Mouse (Mus musculus): ENCODE data around the gene Mycbp. TPM values are rescaled to one million over a fixed set of nuclear protein-coding genes. Genes with fewer than 3 reads are reported as not detected.

Mycbp gene
- total RNA-seq (2014; rRNA removed) (17.8 and 18.5 TPM in 2 replicates), polyA plus RNA-seq (2012; rRNA removed) (10.3 and 15.8 TPM in 2 replicates)

DNA sequence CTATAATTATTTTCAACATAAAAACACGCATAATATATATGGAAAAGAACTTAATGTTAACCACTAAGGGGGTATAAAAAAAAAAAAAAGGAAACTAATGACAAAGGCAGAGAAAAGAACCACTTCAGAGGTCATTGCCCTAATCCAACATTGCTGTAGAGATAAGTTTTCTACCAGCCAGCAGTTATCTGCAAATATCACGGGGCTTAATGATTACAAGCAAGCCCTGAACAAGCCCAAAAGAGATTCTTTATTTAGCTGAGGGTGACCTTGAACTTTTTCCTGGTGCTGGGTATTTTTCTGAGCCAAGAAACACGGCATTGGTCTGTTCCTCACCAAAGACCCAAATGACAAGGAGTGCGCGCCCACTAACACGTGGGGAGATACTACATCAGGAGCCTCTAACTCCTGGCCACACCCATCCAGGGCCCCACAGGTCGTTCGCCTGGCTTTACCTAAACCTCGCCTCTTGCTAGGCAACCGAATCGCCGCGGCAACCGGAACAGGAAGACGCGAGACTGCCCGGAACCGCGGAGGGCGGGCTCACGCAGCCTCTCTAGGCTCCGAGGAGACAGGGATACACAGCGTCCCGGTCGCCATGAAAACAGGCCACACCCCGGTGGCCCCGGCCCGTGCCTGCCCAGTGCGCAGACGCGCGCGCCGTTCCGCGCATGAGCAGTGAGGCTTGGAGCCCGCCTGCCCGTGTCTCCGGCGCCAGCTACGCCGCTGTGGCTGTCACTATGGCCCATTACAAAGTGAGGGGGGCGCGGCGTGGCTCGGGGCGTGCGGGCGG, at the start of gene Mycbp:
Mycbp (plus strand) TSS at position 500 of the 793 bp plus-strand sequence.
- Histone ChIP-seq H3K9ac (ENCODE audit: low read depth, low read length) (peak within 1 kb of the TSS; percentile 79), H3K36me3 (ENCODE audit: control insufficient read depth, insufficient read depth, low read length) (peaks cover 1% of the 10 kb centered on the region; the same call in 1 of the 2 replicates), H3K27me3 (ENCODE audit: control insufficient read depth, insufficient read depth, low read length) (no peaks in the 10 kb centered on the region), H3K27ac (replicated peaks; ENCODE audit: insufficient read depth, low read depth, low read length) (peak within 1 kb of the TSS; percentile 74), H3K79me2 (ENCODE audit: control insufficient read depth, insufficient read depth, low read length) (peaks cover 8% of the 10 kb centered on the region; the same call in 1 of the 2 replicates), H3K4me1 (ENCODE audit: control insufficient read depth, insufficient read depth, low read length) (0 out of 2 replicates have a peak, but pooled peaks cover 2% of the 10 kb centered on the region), H3K4me3 (ENCODE audit: insufficient read depth, low read depth, low read length) (peak within 1 kb of the TSS; percentile 73)
- WGBS: under 1% methylated on average over 46 of the region's 49 CpGs
- TF ChIP-seq CTCF (IDR thresholded peaks at IDR 0.05; ENCODE audit: low read depth, low read length): no peak
- TF ChIP-seq POLR2A (IDR thresholded peaks at IDR 0.05; ENCODE audit: extremely low read depth, insufficient read depth, low read length): peak; percentile 36; the same call in 1 of the 2 replicates
- DNase-seq (ENCODE audit: extremely low read depth, low read depth, low spot score): peak; percentile 96

DNA sequence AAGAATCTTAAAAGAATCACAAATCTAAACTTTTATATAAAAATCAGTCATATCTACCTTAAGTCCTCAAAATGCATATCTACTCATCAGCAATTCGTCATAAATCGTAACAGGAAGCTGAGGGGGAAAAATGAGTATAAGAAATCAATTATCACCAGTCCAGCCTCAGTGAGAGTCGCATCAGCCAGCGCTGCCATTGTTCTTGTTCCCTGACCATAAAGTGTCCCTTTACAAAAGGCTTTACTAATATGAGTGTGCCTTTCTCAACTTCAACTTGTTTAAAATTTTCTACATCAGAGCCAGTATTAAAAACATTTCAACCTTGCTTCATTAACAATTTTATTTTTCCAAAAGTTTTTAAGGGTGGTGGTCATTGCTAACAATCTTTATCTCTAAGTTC, 47.7 kb upstream of the Mycbp start:
- TF ChIP-seq CTCF (IDR thresholded peaks at IDR 0.05; ENCODE audit: low read depth, low read length) (no peak), POLR2A (IDR thresholded peaks at IDR 0.05; ENCODE audit: extremely low read depth, insufficient read depth, low read length) (no peak)
- H3K4me3 ChIP-seq (ENCODE audit: insufficient read depth, low read depth, low read length): no peak overlapping the region
- no peaks in the 10 kb centered on the region for H3K27me3 ChIP-seq (ENCODE audit: control insufficient read depth, insufficient read depth, low read length)
- H3K9ac ChIP-seq (ENCODE audit: low read depth, low read length): no peak overlapping the region
- no peaks in the 10 kb centered on the region for H3K36me3 ChIP-seq (ENCODE audit: control insufficient read depth, insufficient read depth, low read length)
- H3K27ac ChIP-seq (replicated peaks; ENCODE audit: insufficient read depth, low read depth, low read length): no peak overlapping the region
- no peaks in the 10 kb centered on the region for H3K79me2 ChIP-seq (ENCODE audit: control insufficient read depth, insufficient read depth, low read length)
- no peak for DNase-seq (ENCODE audit: extremely low read depth, low read depth, low spot score)
- no peaks in the 10 kb centered on the region for H3K4me1 ChIP-seq (ENCODE audit: control insufficient read depth, insufficient read depth, low read length)
- 76% methylated on average over 4 of the region's 4 CpGs for WGBS

DNA sequence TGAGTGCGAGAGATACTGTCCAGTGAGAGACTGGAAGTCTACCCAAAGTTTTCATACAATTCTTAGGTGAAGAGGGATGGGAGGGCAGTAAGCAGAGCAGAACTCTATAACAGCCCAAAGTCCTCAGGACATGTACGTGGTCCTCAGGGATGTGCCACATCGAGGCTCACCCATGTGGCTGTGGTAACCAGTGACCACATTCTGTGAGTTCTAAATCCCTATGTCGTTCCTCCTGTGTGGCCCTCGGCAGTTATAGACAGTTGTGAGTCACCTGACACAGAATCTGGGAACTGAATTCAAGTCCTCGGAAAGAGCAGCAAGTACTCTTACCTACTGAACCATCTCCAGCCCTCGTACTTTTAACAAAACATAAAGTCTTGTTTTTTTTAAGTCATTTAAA, 46.5 kb upstream of the Mycbp start:
- H3K36me3 ChIP-seq (ENCODE audit: control insufficient read depth, insufficient read depth, low read length): no peaks in the 10 kb centered on the region
- H3K4me3 ChIP-seq (ENCODE audit: insufficient read depth, low read depth, low read length): no peak overlapping the region
- no peak for DNase-seq (ENCODE audit: extremely low read depth, low read depth, low spot score)
- TF ChIP-seq CTCF (IDR thresholded peaks at IDR 0.05; ENCODE audit: low read depth, low read length) (no peak), POLR2A (IDR thresholded peaks at IDR 0.05; ENCODE audit: extremely low read depth, insufficient read depth, low read length) (no peak)
- H3K4me1 ChIP-seq (ENCODE audit: control insufficient read depth, insufficient read depth, low read length): no peaks in the 10 kb centered on the region
- no peak overlapping the region for H3K27ac ChIP-seq (replicated peaks; ENCODE audit: insufficient read depth, low read depth, low read length)
- 85% methylated on average over 7 of the region's 7 CpGs for WGBS
- no peaks in the 10 kb centered on the region for H3K27me3 ChIP-seq (ENCODE audit: control insufficient read depth, insufficient read depth, low read length)
- H3K9ac ChIP-seq (ENCODE audit: low read depth, low read length): no peak overlapping the region
- no peaks in the 10 kb centered on the region for H3K79me2 ChIP-seq (ENCODE audit: control insufficient read depth, insufficient read depth, low read length)

DNA sequence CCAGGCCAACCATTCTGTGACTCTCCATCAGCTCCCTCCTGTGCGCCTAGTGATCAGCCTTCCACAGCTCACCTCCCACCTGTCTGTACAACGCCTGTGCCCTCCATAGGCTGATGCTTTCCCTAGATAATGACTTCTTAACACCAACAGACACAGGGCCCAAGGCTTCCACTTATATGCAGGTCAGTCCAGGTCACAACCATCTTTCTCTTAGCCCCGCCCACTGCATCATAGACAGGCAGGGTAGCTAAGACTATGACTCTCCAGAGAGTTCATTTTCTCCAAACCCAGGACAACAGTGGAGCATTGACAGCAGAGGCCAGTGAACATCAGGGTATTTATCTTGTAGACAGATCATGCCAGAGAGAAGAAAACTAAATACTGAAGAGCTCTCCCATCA, 45.3 kb upstream of the Mycbp start, which contains the start of gene 4933427I04Rik:
4933427I04Rik (plus strand) TSS at position 301 of the 400 bp plus-strand sequence.
- TF ChIP-seq POLR2A (IDR thresholded peaks at IDR 0.05; ENCODE audit: extremely low read depth, insufficient read depth, low read length) (no peak), CTCF (IDR thresholded peaks at IDR 0.05; ENCODE audit: low read depth, low read length) (no peak)
- H3K27me3 ChIP-seq (ENCODE audit: control insufficient read depth, insufficient read depth, low read length): no peaks in the 10 kb centered on the region
- H3K79me2 ChIP-seq (ENCODE audit: control insufficient read depth, insufficient read depth, low read length): no peaks in the 10 kb centered on the region
- no peaks in the 10 kb centered on the region for H3K4me1 ChIP-seq (ENCODE audit: control insufficient read depth, insufficient read depth, low read length)
- no peak within 1 kb of the TSS for H3K4me3 ChIP-seq (ENCODE audit: insufficient read depth, low read depth, low read length)
- H3K9ac ChIP-seq (ENCODE audit: low read depth, low read length): no peak within 1 kb of the TSS
- no peak within 1 kb of the TSS for H3K27ac ChIP-seq (replicated peaks; ENCODE audit: insufficient read depth, low read depth, low read length)
- DNase-seq (ENCODE audit: extremely low read depth, low read depth, low spot score): no peak
- WGBS: 84% methylated on average over 3 of the region's 3 CpGs
- no peaks in the 10 kb centered on the region for H3K36me3 ChIP-seq (ENCODE audit: control insufficient read depth, insufficient read depth, low read length)

DNA sequence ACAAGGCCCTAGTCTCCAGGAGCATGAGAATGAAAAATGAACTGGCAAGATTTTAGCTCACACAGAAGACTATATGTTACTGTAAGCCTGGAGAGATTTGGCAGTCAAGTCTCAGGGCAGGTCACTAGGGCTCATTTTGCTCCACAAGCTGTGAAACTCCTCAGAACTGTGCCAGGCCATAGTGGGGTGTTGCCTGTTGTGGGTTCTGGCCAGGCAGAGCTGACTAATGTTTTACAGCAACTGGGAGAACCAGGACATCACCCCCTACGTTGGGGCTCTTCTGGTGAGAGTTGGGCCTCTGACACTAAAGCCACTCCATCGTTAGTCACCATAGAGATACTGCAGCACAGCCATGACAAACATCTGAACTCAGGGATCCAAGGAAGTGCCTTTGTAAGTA, 44.8 kb upstream of the Mycbp start:
- no peak for DNase-seq (ENCODE audit: extremely low read depth, low read depth, low spot score)
- no peaks in the 10 kb centered on the region for H3K36me3 ChIP-seq (ENCODE audit: control insufficient read depth, insufficient read depth, low read length)
- H3K4me3 ChIP-seq (ENCODE audit: insufficient read depth, low read depth, low read length): no peak overlapping the region
- TF ChIP-seq CTCF (IDR thresholded peaks at IDR 0.05; ENCODE audit: low read depth, low read length): no peak
- TF ChIP-seq POLR2A (IDR thresholded peaks at IDR 0.05; ENCODE audit: extremely low read depth, insufficient read depth, low read length): no peak
- 54% methylated on average over 2 of the region's 2 CpGs for WGBS
- H3K4me1 ChIP-seq (ENCODE audit: control insufficient read depth, insufficient read depth, low read length): no peaks in the 10 kb centered on the region
- H3K27ac ChIP-seq (replicated peaks; ENCODE audit: insufficient read depth, low read depth, low read length): no peak overlapping the region
- no peaks in the 10 kb centered on the region for H3K79me2 ChIP-seq (ENCODE audit: control insufficient read depth, insufficient read depth, low read length)
- no peak overlapping the region for H3K9ac ChIP-seq (ENCODE audit: low read depth, low read length)
- H3K27me3 ChIP-seq (ENCODE audit: control insufficient read depth, insufficient read depth, low read length): no peaks in the 10 kb centered on the region

DNA sequence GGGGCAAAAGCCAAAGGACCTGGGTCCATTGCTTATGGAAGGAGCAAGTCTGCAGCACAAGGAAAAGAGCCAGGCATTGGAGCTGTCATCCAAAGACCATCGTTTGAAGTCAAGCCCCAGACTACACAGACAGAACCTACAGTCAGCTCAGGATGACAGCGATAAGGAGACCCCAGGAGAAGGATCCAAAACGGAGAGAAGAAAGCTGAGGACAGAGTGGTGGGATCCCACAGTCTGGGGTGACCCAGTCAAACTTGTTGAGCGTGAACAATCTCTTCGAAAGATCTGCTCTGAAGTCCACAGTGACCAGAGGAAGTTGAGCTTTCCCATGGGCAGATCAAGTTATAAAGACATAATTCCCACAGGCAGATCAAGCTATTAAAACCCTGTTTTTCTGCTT, 44.0 kb upstream of the Mycbp start:
- Histone ChIP-seq H3K36me3 (ENCODE audit: control insufficient read depth, insufficient read depth, low read length) (no peaks in the 10 kb centered on the region), H3K79me2 (ENCODE audit: control insufficient read depth, insufficient read depth, low read length) (no peaks in the 10 kb centered on the region), H3K27ac (replicated peaks; ENCODE audit: insufficient read depth, low read depth, low read length) (no peak overlapping the region), H3K9ac (ENCODE audit: low read depth, low read length) (no peak overlapping the region), H3K4me3 (ENCODE audit: insufficient read depth, low read depth, low read length) (no peak overlapping the region), H3K4me1 (ENCODE audit: control insufficient read depth, insufficient read depth, low read length) (no peaks in the 10 kb centered on the region), H3K27me3 (ENCODE audit: control insufficient read depth, insufficient read depth, low read length) (no peaks in the 10 kb centered on the region)
- DNase-seq (ENCODE audit: extremely low read depth, low read depth, low spot score): no peak
- TF ChIP-seq POLR2A (IDR thresholded peaks at IDR 0.05; ENCODE audit: extremely low read depth, insufficient read depth, low read length) (no peak), CTCF (IDR thresholded peaks at IDR 0.05; ENCODE audit: low read depth, low read length) (no peak)
- 81% methylated on average over 5 of the region's 5 CpGs for WGBS
